Mouse (Mus musculus): ENCODE measurements at regions not wholly inside any gene's neighbourhood (a gene's known extent, or its start where the extent isn't known, plus 50 kb on each side); places are given as distances from the start of the nearest gene placed in this dataset.

DNA sequence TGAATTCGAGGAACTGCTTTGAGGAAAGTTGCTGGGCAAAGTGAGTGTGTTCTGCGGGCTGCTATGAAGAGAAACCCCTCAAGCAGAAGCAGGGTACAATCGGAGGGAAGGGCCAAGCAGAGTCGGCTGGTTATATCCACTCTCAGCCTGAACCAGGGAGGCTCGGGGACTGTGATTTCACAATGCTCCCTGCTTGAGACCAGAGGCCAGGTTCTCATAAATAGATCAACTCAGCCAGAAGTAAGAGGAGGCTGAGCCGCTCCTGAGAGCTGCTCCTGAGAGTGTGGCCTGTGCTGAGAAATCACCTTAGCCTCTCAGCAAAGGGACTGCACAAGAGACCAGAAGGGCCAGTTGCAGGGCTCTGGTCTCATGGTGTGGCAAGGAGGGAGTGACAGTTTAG lies 149.6 kb downstream of the Tfap2c start:
- DNase-seq (ENCODE audit: low read depth, low spot score), result no peak

- no peak for DNase-seq (ENCODE audit: low read depth, low spot score)
Measured at GRCm38 (mm10) chr2:172699654-172700053, 150.3 kb downstream of the Tfap2c start.

- DNase-seq (ENCODE audit: low read depth, low spot score), result peak; percentile 64
Measured at GRCm38 (mm10) chr2:172710641-172711040, 161.2 kb downstream of the Tfap2c start.

DNA sequence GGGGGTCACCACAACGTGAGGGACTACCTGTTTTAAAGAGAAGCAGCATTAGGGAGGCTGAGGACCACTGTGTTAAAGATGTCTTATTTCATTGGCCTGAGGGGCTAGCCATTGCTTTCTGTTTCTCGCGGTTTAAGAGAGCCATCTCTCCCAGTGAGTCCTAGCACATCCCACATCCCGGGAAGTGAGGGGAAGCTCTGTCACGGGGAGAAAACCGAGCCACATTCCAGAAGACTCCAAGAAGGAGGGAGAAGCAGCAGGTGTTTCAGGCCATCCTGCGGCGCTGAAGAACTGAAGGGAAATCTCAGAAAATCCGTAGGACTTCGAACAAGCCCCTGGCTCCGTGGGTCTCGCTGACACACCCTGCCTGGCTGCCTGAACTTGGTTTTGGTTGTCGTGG lies 177.3 kb downstream of the Tfap2c start:
- DNase-seq (ENCODE audit: low read depth, low spot score), result no peak

DNA sequence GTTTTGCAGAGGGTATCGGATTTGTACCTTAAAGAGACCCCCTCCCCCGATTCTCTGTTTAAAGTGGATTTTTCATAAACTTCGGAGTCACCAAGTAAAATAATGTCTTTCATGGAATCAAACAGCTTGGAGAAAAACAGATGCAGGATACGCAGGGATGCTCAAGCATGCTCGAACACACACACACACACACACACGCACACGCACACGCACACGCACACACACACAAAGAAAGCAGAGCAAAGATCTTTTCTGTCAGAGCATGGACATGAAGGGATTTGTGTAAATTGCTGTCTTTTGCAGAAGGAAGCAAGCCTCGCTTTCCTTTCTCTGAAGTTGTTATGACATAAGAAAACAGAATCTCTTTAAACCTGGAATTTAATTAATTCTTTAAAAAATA lies 178.2 kb downstream of the Tfap2c start:
- no peak for DNase-seq (ENCODE audit: low read depth, low spot score)

DNA sequence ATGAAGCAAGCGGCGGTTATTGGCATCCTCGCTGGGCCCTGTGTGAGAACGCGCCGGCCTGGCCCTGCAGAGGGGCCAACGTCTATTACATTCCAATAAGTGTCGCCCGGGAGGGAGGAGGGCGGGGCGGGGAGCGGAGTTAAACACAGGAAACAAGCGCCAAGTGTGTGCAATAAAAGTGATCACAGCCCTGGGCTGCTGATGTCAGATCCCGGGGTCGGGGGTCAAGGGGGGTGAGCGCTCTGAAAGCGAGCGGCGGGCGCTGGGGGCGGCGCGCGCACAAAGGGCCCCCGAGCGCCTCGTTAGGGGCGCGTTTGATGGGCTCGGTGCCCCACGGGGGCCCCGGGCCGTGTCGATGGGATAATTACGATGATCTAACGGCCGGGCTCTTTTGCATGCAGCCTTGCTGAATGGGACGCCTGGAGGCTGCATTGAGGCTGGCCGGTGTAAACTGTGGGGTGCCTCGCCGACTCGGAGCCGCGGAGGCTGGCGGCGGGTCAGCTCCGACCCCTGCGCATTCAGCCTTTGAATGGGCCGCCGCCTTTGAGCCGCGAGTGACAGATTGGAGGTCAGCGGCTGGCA lies 178.9 kb downstream of the Tfap2c start:
- DNase-seq (ENCODE audit: low read depth, low spot score), result peak; percentile 57

DNA sequence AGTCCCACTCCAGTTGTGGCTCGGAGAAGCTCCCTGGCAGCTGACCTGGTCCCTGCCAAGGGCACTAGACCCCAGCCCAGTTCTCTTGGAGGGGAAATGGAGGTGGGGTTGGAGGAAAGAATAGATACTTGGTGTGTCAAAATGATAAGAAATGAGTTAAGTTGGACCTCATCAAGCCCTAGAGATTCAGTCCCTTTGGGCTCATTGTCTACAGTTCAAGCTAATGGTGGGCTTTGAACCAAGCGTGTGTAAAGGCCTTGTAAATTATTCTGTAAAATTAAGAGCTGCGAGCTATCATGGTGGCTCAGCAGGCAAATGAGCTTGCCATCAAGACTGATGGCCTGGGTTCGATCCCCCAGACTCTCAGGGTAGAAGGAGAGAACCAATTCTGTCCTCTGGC lies 179.8 kb downstream of the Tfap2c start:
- no peak for DNase-seq (ENCODE audit: low read depth, low spot score)

DNA sequence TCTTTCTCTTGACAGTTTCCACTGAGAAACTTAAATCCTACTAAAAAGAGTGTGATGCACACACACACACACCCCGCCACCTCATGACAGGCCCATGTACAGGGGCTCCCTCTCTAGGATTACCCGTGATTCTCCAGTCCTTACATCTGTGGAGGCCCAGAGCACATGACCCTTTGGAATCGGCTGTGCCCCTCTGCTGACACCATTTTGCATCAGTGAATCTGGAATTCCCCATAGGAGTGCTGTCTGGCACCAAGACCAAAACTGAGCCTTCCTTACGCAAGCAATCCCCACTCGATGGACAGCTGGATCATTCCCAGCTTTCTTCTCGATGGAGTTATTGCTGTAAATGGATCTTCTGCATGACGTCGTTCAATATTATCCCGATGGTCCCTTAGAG lies 180.3 kb downstream of the Tfap2c start:
- no peak for DNase-seq (ENCODE audit: low read depth, low spot score)

GRCm38 (mm10) chr2:172731408-172731807 lies 182.0 kb downstream of the Tfap2c start:
- peak; percentile 66 for DNase-seq (ENCODE audit: low read depth, low spot score)

DNA sequence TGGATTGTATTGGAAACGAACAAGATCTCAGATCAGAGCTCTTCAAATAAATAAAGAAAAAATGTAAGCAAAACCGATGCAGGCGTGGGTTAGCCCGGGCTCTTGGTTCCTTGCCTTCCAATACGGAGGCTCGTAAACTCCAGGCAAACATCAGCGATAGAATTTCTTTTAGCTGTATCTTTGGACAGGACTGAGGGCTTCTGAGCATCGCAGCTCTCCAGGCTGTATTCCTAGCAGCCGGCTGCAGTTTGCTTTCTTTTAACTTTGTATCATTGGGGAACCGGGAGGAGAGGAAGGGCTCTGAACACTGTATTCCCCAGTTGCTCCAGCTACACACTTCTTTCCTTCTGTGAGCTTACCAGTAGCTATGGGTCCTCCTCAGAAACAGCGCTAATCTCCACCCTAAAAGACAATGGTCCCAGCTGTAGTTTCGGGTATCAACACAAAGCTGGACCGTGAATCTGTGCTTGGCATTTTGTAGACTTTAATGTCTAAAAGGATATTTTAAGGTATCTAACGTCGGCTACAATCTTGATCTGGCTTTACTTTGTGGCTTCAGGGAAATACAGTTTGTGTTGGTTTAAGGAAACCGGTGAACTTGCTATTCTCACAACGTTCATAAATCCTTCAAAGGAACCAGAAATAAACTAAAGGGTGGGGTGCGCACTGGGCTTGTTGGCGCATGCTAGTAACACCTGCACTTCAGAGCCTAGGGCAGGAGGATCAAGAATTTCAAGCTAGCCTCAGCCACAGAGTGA lies 183.2 kb downstream of the Tfap2c start:
- DNase-seq (ENCODE audit: low read depth, low spot score), result no peak

DNA sequence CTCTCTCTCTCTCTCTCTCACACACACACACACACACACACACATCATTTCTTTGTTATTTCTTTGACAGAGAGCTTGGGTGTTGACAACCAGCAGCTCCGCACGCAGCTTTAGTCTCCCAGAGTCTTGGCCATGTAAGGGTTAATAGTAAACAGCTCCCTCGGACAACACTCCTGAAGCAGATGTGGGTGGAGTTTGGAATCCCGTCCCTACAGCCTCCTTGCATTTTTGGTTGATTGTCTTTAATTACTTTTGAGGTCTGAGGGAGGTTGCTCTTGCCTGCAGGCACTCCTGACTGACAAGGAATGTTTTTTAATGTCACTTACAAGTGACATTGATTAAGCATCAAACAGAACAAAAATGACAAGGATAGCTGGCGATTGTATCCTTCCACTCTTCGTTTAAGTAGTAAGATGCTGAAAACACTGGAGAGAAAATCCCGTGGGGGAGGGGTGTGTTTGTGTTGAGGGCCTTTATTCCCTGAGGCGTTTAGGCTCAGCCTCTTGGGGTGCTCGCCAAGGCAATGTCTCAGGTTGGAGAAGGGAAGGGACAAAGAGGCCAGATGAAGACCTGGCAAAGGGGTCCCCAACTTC lies 184.1 kb downstream of the Tfap2c start:
- peak; percentile 88 for DNase-seq (ENCODE audit: low read depth, low spot score)

GRCm38 (mm10) chr2:172735621-172736020 lies 186.2 kb downstream of the Tfap2c start:
- DNase-seq (ENCODE audit: low read depth, low spot score), result peak; percentile 53

GRCm38 (mm10) chr2:172739041-172739491 lies 189.7 kb downstream of the Tfap2c start:
- peak; percentile 75 for DNase-seq (ENCODE audit: low read depth, low spot score)

DNA sequence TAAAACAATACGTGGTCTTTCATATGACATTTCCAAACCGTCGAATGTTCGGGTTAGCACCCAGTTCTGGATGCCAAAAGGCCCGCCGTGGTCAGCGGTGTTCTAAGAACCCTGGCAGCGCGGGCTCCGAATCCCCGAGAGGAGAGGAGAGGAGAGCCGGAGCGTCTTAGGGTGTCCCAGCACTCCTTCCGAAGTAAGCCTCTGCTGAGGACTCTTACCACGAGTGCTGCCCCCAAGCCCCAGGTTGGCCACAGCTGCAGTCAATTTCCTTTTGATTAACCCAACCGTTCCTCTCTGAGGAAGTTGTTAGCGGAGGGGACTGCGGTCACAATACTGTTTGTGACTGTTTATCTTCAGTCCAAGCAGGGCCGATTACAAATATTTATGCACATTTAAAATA lies 190.1 kb downstream of the Tfap2c start:
- no peak for DNase-seq (ENCODE audit: low read depth, low spot score)

GRCm38 (mm10) chr2:172751364-172751763 lies 188.8 kb downstream of the Bmp7 start:
- DNase-seq (ENCODE audit: low read depth, low spot score), result no peak

GRCm38 (mm10) chr2:172755686-172756471 lies 184.2 kb downstream of the Bmp7 start:
- DNase-seq (ENCODE audit: low read depth, low spot score), result no peak

- no peak for DNase-seq (ENCODE audit: low read depth, low spot score)
Measured at GRCm38 (mm10) chr2:172756472-172756860, 183.7 kb downstream of the Bmp7 start.

DNA sequence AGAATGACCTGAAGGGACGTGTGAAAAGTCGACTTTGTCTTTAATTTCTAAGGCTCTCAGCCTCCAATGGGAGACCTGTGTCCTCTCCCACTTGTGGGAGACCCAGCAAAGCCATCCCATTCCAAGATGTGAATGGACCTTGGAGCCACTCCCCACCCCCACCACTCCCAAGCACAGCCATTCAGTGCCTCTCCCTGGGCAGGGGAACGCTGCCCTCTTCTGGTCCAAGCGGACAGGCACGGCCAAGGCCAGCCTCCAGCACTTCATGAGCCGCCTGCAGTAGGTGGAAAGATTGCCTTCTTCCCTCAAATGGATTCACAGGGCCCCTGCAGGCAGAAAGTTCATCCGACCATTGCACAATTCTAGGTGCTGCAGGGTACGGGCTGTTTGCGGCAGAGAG lies 181.6 kb downstream of the Bmp7 start:
- peak; percentile 56 for DNase-seq (ENCODE audit: low read depth, low spot score)

GRCm38 (mm10) chr2:172765260-172765659 lies 174.9 kb downstream of the Bmp7 start:
- DNase-seq (ENCODE audit: low read depth, low spot score), result peak; percentile 70

GRCm38 (mm10) chr2:172766403-172766802 lies 173.7 kb downstream of the Bmp7 start:
- DNase-seq (ENCODE audit: low read depth, low spot score), result no peak

DNA sequence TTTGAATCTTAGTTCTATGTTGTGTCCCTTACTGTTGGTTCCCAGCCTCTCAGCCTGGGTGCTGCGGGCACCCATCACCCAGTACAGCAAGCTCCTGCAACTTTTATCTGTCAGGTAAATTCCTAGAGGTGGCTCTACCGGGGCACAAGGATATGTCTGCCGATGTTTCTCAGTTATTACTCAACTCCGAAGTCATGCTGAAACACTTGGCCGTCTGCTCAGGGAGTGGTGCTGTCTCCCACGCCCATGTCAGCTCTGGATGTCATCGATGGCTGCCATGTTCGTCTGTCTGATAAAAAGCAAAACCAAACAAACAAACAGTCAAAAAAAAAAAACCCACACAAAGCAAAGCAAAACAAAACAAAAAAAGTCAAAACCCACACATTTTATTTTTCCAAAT lies 171.4 kb downstream of the Bmp7 start:
- no peak for DNase-seq (ENCODE audit: low read depth, low spot score)

GRCm38 (mm10) chr2:172770061-172770460 lies 170.1 kb downstream of the Bmp7 start:
- no peak for DNase-seq (ENCODE audit: low read depth, low spot score)
